Mouse (Mus musculus): ENCODE results near the gene Swap70. TPM values are rescaled to one million over a fixed set of nuclear protein-coding genes. Genes with fewer than 3 reads are reported as not detected.
"Not testable (repeated sequence)": the region's sequence is repeated elsewhere in the genome, so short reads cannot be mapped to it uniquely, and the experiment has no call there.

Gene Swap70
- total RNA-seq (2021) (10 to 100 TPM; 12.6 to 23.2 TPM), polyA plus RNA-seq (2012; rRNA removed) (10.7 and 13.0 TPM in 2 replicates)
- long read RNA-seq, full-length matches to known transcripts, result 10 of 16 reads
- long read RNA-seq, partial matches to known transcripts, result 3 of 16 reads
- long read RNA-seq, other reads (novel, unspliced or antisense), result 3 of 16 reads

GRCm38 (mm10) chr7:110221586-110222481 is at the start of gene Swap70:
Swap70 (plus strand) TSS chr7:110221711.
- peak; percentile 94 for DNase-seq

GRCm38 (mm10) chr7:110179208-110179607 is 42.3 kb upstream of the Swap70 start:
- no peak for DNase-seq

GRCm38 (mm10) chr7:110180613-110181012 is 40.9 kb upstream of the Swap70 start:
- DNase-seq, result no peak

GRCm38 (mm10) chr7:110181446-110181845 is 40.1 kb upstream of the Swap70 start:
- no peak for DNase-seq

- no peak for DNase-seq
Observed at GRCm38 (mm10) chr7:110184608-110185007, 36.9 kb upstream of the Swap70 start.

- DNase-seq, result peak; percentile 14
Observed at GRCm38 (mm10) chr7:110189951-110190350, 31.6 kb upstream of the Swap70 start.

GRCm38 (mm10) chr7:110193186-110193585 is 28.3 kb upstream of the Swap70 start:
- peak; percentile 30 for DNase-seq

- DNase-seq, result peak; percentile 58
Observed at GRCm38 (mm10) chr7:110197176-110197575, 24.3 kb upstream of the Swap70 start.

GRCm38 (mm10) chr7:110201933-110202332 is 19.6 kb upstream of the Swap70 start:
- no peak for DNase-seq

GRCm38 (mm10) chr7:110204208-110204607 is 17.3 kb upstream of the Swap70 start:
- DNase-seq, result no peak

- no peak for DNase-seq
Observed at GRCm38 (mm10) chr7:110208341-110208740, 13.2 kb upstream of the Swap70 start.

GRCm38 (mm10) chr7:110209422-110209821 is 12.1 kb upstream of the Swap70 start:
- no peak for DNase-seq

- DNase-seq, result no peak
Observed at GRCm38 (mm10) chr7:110211025-110211424, 10.5 kb upstream of the Swap70 start.

- no peak for DNase-seq
Observed at GRCm38 (mm10) chr7:110214882-110215281, 6.6 kb upstream of the Swap70 start.

- no peak for DNase-seq
Observed at GRCm38 (mm10) chr7:110221051-110221585, 393 bp upstream of the Swap70 start.

GRCm38 (mm10) chr7:110222583-110223182 is 1.2 kb downstream of the Swap70 start:
- no peak for DNase-seq

- DNase-seq, result no peak
Observed at GRCm38 (mm10) chr7:110223727-110224510, 2.4 kb downstream of the Swap70 start.

- no peak for DNase-seq
Observed at GRCm38 (mm10) chr7:110226484-110226883, 5.0 kb downstream of the Swap70 start.

- DNase-seq, result no peak
Observed at GRCm38 (mm10) chr7:110229967-110230366, 8.5 kb downstream of the Swap70 start.

- not testable (repeated sequence) for DNase-seq
Observed at GRCm38 (mm10) chr7:110231127-110231526, 9.6 kb downstream of the Swap70 start.

GRCm38 (mm10) chr7:110236085-110236484 is 14.6 kb downstream of the Swap70 start:
- DNase-seq, result no peak

GRCm38 (mm10) chr7:110237451-110237836 is 15.9 kb downstream of the Swap70 start:
- no peak for DNase-seq
